Mouse (Mus musculus) embryonic fibroblast, embryonic 13.5 days (primary cell): Measurements from ENCODE around the gene Ncam1.

ENCODE experiments used
- CTCF ChIP-seq: IDR thresholded peaks from 2 replicates; pipeline ENCODE4 v1.5.1; 2011; ENCODE audit warnings: mild to moderate bottlenecking, control low read depth, low read length, moderate library complexity, borderline replicate concordance; ENCODE audit not compliant: insufficient read depth
- POLR2A ChIP-seq: IDR thresholded peaks from 2 replicates; pipeline ENCODE4 v1.6.1; 2011; ENCODE audit warnings: low read depth, mild to moderate bottlenecking, control low read depth, low read length, moderate library complexity

DNA sequence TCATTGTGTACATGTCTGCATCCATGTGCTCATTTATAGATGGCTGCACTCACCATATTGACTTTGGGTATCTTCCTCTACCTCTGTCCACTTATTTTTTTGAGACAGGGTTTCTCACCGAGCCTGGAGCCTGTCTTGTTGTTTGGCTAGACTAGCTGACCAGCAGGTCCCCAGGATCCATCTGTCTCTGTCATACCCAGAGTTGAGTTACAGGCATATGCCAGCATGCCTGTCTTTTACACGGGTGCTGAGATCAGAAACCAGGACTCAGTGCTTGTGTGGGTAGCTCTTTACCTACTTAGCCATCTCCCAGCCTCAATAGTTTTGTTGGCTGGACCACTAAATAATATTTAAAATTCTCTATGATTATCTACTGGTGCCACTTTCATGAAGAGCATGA lies 180.5 kb downstream of the Ncam1 start:
- TF ChIP-seq CTCF (no peak), POLR2A (no peak)
